Mouse (Mus musculus) neural tube, embryonic 11.5 days (tissue): ENCODE measurements at regions not wholly inside any gene's neighbourhood (a gene's known extent, or its start where the extent isn't known, plus 50 kb on each side); places are given as distances from the start of the nearest gene placed in this dataset.

Experiments
- ATAC-seq: fragments of 200-750 bp; cut with Nextera tagmentation; 2 replicates; pipeline ENCODE4 v1.8.0; 2017; ENCODE audit warnings: moderate number of reproducible peaks, mild to moderate bottlenecking, moderate TSS enrichment, moderate library complexity; ENCODE audit not compliant: insufficient read depth, low FRiP score, low TSS enrichment
- DNase-seq: peaks from one replicate; pipeline ENCODE4 v3.0.0-alpha.2; 2015; ENCODE audit warnings: low spot score
- H3K27ac ChIP-seq: fragments of 300-500 bp; sonication (generic); 2 replicates; pipeline ENCODE4 v1.5.1; 2014; ENCODE audit warnings: low read depth, mild to moderate bottlenecking, low read length
- H3K27me3 ChIP-seq: fragments of 300-500 bp; sonication (generic); 2 replicates; pipeline ENCODE4 v1.6.1; 2014; ENCODE audit warnings: mild to moderate bottlenecking, low read length, mixed read lengths; ENCODE audit not compliant: control insufficient read depth, insufficient read depth
- H3K36me3 ChIP-seq: fragments of 300-500 bp; sonication (generic); 2 replicates; pipeline ENCODE4 v1.6.1; 2014; ENCODE audit warnings: mild to moderate bottlenecking, low read length, moderate library complexity, mixed read lengths; ENCODE audit not compliant: control insufficient read depth, insufficient read depth
- H3K4me1 ChIP-seq: fragments of 300-500 bp; sonication (generic); 2 replicates; pipeline ENCODE4 v1.6.1; 2014; ENCODE audit warnings: low read length, mixed read lengths; ENCODE audit not compliant: control insufficient read depth, insufficient read depth
- H3K4me2 ChIP-seq: fragments of 300-500 bp; sonication (generic); 2 replicates; pipeline ENCODE4 v1.6.1; 2014; ENCODE audit warnings: low read depth, mild to moderate bottlenecking, moderate library complexity
- H3K4me3 ChIP-seq: fragments of 300-500 bp; sonication (generic); 2 replicates; pipeline ENCODE4 v1.5.1; 2014; ENCODE audit warnings: low read depth, low read length
- H3K9ac ChIP-seq: fragments of 300-500 bp; sonication (generic); 2 replicates; pipeline ENCODE4 v1.6.1; 2014; ENCODE audit warnings: mild to moderate bottlenecking, low read length
- H3K9me3 ChIP-seq: fragments of 300-500 bp; sonication (generic); 2 replicates; pipeline ENCODE4 v1.6.1; 2016; ENCODE audit warnings: low read length; ENCODE audit not compliant: control insufficient read depth
- WGBS: fragments of 180-500 bp; shearing (Covaris S2); extraction: QIAGEN DNeasy Blood & Tissue Kit; methylation state at CpG from one replicate; pipeline ENCODE4 v1.1.7; 2014; 5-methylcytosine and 5-hydroxymethylcytosine counted together

DNA sequence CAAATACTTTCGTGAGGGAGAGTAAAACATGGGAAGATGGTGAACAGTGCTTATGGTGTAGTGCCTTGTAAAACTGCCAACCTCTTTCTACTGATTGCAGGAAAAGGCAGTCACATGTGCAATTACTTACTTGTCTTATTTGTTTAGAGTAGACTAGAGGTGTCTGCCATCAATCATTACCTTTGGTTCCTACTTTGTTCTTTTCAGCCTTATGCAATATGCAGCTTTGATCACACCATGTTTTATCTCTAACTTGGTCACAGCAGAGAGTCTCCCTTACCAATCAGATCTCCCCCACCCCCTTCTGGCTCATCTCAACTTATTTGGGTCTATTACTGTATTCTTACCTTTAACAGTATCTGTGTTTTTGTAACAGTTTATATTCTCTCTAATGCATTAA is 1043.2 kb downstream of the Car8 start:
- Histone ChIP-seq H3K27ac (no peak overlapping the region), H3K4me1 (no peaks in the 10 kb centered on the region), H3K27me3 (no peaks in the 10 kb centered on the region), H3K4me2 (no peak overlapping the region), H3K36me3 (no peaks in the 10 kb centered on the region), H3K4me3 (no peak overlapping the region), H3K9ac (no peak overlapping the region), H3K9me3 (no peaks in the 10 kb centered on the region)
- WGBS, result 83% methylated on average over 1 of the region's 1 CpGs
- ATAC-seq (no peak), DNase-seq (no peak)

DNA sequence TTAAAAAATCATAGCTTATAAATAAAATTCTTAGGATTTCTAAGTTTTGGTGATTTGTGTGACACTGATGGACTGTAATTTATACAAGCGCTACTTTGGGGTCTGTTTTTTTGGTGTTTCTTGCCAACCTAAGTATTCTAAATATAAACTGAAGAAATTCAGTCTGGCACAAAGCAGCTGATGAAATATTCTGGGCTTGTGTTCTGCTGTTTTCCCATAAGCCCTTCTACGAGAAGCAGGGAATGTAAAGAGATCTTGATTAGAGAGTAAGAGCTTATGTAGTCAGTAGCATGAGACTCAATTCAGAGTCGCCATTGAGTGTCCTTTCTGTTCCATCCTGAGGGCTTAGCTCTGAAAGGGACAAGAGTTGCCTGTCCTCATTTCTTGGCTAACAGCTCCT is 1046.9 kb downstream of the Car8 start:
- Histone ChIP-seq H3K4me3 (no peak overlapping the region), H3K27ac (no peak overlapping the region), H3K27me3 (no peaks in the 10 kb centered on the region), H3K9me3 (no peaks in the 10 kb centered on the region), H3K4me2 (no peak overlapping the region), H3K36me3 (no peaks in the 10 kb centered on the region), H3K4me1 (no peaks in the 10 kb centered on the region), H3K9ac (no peak overlapping the region)
- WGBS, result 87% methylated on average over 3 of the region's 3 CpGs
- no peak for ATAC-seq
- no peak for DNase-seq

DNA sequence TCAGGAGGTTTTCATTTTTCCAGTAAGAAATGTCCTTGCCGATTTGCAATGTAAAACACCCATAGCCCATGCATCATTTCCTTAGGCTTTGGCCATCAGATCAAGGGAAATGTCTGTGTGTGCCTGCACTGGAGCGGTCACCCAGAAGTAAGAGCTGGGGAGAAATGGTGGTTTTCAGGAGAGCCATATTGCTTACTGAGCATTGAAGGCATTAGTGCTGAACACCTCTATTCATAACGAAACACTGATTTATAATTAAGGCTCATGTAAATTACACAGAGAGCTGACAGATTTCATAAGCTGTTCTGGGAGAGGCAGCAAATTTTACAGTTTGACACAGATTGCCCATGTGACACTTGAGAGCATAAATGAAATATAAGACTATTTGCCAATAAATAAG is 1047.6 kb downstream of the Car8 start:
- H3K36me3 ChIP-seq, result no peaks in the 10 kb centered on the region
- H3K9ac ChIP-seq, result no peak overlapping the region
- ATAC-seq (peak; percentile 51; the same call in 1 of the 2 replicates), DNase-seq (no peak)
- no peaks in the 10 kb centered on the region for H3K27me3 ChIP-seq
- H3K9me3 ChIP-seq, result no peaks in the 10 kb centered on the region
- 78% methylated on average over 3 of the region's 3 CpGs for WGBS
- H3K4me1 ChIP-seq, result no peaks in the 10 kb centered on the region
- H3K27ac ChIP-seq, result no peak overlapping the region
- H3K4me2 ChIP-seq, result no peak overlapping the region
- H3K4me3 ChIP-seq, result no peak overlapping the region

DNA sequence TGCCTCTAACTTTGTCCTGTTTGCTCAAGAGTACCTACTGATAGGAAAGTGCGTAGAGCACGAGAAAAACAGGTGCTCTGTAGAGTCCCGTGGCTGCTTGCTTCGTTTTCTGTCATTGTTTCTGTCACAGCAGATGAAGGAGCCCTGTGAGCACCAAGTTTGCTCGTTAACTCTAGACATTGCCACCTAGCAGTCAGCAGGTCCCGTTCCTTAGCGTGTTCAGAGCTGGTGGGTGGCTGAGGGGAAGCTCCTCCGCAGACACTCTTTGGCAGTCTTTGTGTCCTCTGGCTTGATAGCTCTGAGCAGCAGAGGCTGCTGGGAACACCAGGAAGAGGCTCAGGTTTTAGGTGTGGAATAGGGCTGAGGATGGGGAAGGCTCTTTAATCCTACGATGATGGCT is 1063.8 kb downstream of the Car8 start:
- no peak overlapping the region for H3K4me2 ChIP-seq
- H3K9me3 ChIP-seq, result no peaks in the 10 kb centered on the region
- no peak overlapping the region for H3K9ac ChIP-seq
- no peak for ATAC-seq
- no peaks in the 10 kb centered on the region for H3K27me3 ChIP-seq
- DNase-seq, result no peak
- no peak overlapping the region for H3K4me3 ChIP-seq
- H3K36me3 ChIP-seq, result no peaks in the 10 kb centered on the region
- no peak overlapping the region for H3K27ac ChIP-seq
- WGBS, result 85% methylated on average over 9 of the region's 9 CpGs
- H3K4me1 ChIP-seq, result no peaks in the 10 kb centered on the region

DNA sequence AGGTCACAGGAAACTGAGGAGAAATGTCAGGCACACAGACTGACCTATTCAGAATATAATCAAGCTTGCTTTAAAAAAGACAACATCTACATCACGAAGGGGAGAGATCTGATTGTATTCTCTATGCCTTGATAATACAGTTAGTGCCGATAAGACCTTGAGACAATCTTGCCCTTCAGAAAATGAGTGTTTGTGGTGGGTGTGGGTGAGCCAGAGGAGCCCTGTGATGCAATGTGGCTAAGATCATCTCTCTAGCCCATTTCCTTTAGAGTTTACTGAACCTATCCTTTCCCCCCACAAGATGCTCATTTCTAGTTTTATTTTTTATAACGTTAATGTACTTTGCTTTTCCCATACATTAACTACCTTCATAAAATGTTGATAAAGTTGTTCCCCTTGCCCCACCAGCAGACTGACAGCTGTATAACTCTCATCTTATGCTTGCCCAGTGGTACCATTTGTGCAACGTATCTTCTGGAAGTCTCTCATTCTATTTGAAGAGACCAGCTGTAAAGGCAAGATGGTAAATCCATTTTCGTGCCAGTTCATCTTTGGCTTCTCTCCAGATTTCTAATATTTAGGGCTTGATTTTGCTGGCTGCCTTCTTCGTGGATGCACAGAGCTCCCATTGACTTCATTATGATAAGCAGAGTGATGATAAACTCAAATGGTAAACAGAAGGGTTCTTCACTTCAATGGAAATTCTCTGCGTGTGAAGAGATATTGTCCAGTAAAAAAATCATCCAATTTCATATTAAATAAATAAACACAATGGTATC is 1066.1 kb downstream of the Car8 start:
- Histone ChIP-seq H3K9ac (no peak overlapping the region), H3K9me3 (no peaks in the 10 kb centered on the region), H3K4me2 (no peak overlapping the region), H3K27ac (no peak overlapping the region), H3K4me1 (no peaks in the 10 kb centered on the region), H3K36me3 (no peaks in the 10 kb centered on the region), H3K4me3 (no peak overlapping the region), H3K27me3 (no peaks in the 10 kb centered on the region)
- ATAC-seq (no peak), DNase-seq (no peak)
- WGBS, result 87% methylated on average over 7 of the region's 7 CpGs

DNA sequence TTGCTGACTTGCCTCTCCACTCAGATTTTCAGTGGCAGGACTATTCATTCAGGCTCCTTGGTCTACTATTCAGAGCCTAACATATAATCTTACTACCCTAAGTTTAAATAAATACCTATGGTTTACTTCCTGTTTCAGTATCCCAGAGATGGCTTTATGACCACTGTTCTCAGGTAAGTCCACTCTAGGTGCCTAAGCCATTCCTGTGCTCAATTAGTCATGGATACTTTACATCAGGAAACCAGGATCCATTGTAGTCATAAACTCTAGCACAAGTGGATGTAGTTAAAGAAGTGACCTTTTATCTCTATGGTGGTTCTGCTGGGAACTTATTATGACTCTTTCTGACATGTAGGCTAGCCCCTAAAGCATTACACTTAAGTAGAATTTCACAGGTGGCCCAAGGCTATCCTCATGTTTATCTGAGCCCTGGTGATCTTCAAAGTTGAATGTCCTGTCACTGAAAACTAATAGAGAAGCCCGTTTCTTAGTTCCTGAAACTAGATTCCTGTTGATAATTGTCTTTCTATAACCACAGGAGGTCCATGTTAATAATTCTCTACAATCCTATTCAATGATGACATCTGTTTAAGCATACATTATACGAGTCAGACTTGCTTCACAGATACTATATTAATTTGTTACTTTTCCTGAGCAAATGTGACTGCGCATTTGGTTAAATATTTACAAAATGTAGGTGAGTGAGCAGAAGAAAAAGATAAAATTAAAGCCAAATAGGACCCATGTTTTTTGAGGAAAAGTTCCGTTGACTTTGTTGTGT is 1067.0 kb downstream of the Car8 start:
- H3K4me3 ChIP-seq, result no peak overlapping the region
- H3K9me3 ChIP-seq, result no peaks in the 10 kb centered on the region
- no peak overlapping the region for H3K4me2 ChIP-seq
- H3K9ac ChIP-seq, result no peak overlapping the region
- no peak overlapping the region for H3K27ac ChIP-seq
- no peaks in the 10 kb centered on the region for H3K4me1 ChIP-seq
- DNase-seq, result no peak
- H3K36me3 ChIP-seq, result no peaks in the 10 kb centered on the region
- 81% methylated on average over 4 of the region's 4 CpGs for WGBS
- no peaks in the 10 kb centered on the region for H3K27me3 ChIP-seq
- no peak for ATAC-seq

DNA sequence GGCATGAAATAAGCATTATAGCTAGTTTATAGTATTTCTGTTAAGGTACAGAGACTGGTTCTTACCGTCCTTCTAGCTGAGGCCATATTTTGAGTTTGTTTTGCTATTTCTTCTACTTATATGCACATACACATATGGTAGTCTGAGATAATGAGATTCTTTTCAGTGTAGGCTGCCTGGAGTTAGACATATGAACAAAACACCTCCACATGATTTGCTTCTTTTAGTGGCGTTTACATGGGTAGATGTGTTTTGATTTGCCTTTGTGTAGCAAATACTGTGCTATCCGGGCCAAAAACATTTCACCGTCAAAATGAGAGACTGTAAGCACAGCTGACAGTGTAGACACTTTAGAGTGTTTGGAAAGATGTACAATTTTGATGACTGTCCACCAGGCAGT is 1077.4 kb downstream of the Car8 start:
- no peaks in the 10 kb centered on the region for H3K36me3 ChIP-seq

DNA sequence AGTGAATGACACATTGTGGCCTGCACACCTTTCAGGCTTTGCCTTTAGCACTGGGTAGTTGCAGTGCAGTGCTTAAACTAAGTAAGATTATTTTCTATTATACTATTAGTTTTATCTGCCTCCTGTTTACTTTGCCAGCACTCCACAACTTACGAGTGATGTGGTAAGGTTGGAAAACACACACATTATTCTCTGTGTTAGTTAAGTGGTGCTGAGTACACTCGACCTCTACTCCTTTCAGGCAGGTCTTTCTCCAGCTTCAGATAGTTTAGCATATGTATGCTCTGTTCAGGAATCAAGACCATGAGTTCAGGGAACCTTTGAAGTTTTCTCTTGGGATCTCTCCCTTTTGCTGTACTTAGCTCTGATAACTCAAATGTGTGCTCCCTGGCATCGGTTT is 1081.0 kb downstream of the Car8 start:
- H3K4me1 ChIP-seq, result no peaks in the 10 kb centered on the region
- no peaks in the 10 kb centered on the region for H3K27me3 ChIP-seq
- no peaks in the 10 kb centered on the region for H3K9me3 ChIP-seq
- no peak overlapping the region for H3K4me2 ChIP-seq
- no peak overlapping the region for H3K4me3 ChIP-seq
- H3K36me3 ChIP-seq, result no peaks in the 10 kb centered on the region
- 74% methylated on average over 3 of the region's 3 CpGs for WGBS
- ATAC-seq (no peak), DNase-seq (no peak)
- H3K9ac ChIP-seq, result no peak overlapping the region
- H3K27ac ChIP-seq, result no peak overlapping the region

More for the DNA sequence above, 1077.4 kb downstream of the Car8 start:
- Histone ChIP-seq H3K9ac (no peak overlapping the region), H3K4me3 (no peak overlapping the region), H3K27me3 (no peaks in the 10 kb centered on the region), H3K4me2 (no peak overlapping the region), H3K27ac (no peak overlapping the region), H3K4me1 (no peaks in the 10 kb centered on the region), H3K9me3 (no peaks in the 10 kb centered on the region)
- ATAC-seq (no peak), DNase-seq (no peak)
- WGBS, result 89% methylated on average over 4 of the region's 4 CpGs

DNA sequence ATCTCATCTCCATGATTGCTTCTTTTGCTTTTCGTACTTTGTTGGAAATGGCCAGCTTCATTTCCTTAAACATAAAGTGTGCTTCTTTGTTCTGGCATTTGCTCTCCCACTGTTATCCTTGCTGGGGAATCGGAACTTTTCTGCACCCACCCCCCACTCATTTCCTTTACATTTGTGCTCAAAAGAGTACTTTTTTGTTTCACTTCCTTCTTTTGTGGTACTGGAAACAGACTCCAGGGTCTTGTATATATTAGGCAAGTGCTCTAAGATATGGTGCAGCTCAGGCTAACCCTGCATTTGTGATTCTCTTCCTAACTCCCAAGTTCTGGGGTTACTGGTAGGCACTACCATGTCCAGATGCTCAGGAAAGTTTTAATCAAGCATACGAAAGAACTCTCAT is 1084.6 kb downstream of the Car8 start:
- Histone ChIP-seq H3K4me3 (no peak overlapping the region), H3K36me3 (no peaks in the 10 kb centered on the region), H3K27ac (no peak overlapping the region), H3K4me1 (no peaks in the 10 kb centered on the region), H3K9ac (no peak overlapping the region), H3K4me2 (no peak overlapping the region), H3K9me3 (no peaks in the 10 kb centered on the region), H3K27me3 (no peaks in the 10 kb centered on the region)
- DNase-seq (no peak), ATAC-seq (no peak)
- 56% methylated on average over 3 of the region's 3 CpGs for WGBS
